Mouse (Mus musculus): ENCODE measurements around the gene Dnase1l3.
A peak's percentile ranks its signal among the peaks of the same experiment; 100 is the strongest.

Gene Dnase1l3

DNA sequence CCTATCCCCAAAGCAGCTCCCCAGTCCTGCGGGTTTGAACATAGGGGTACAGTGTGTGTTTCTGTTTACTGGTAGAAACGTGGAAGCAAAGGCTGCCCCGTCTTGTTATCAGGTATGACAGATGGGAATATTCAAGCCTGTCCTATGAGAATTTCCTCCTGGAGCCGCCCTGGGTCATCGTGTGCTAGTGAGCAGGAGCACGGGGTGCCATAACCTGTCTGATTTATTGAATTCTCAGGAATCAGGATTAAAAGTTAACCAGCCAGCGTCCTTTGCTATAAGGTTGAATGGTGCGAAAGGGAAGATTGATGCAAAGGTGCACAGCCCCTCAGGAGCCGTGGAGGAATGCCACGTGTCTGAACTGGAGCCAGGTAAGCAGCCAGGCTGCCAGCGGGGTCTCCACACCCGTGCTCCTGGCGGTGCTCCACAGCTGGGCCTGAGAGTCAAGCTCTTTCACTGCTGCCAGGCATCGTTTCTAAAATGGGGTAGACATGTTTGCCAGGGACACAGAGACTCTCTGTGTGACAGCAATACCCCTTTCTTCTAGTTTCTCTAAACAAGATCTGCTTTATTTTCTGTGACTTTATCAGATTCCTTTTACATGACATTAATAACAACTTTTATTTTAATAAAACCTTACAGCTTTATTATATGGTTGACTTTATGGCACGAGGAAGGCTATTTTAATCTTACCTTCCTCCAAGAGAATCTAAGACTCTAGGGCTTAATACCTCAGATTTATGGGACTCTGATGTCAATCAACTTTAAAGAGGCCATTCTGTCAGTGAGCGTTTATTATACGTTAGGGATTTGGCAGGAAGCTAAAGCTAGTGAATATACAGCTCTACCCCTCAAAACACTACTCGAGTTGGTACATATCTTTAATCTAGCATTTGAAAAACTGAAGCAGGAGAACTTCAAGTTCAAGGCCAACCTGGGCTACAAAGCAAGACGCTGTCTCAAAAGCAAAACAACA, 55.3 kb downstream of the Dnase1l3 start:
- DNase-seq (ENCODE audit: extremely low spot score, low read depth, low spot score) = no peak

DNA sequence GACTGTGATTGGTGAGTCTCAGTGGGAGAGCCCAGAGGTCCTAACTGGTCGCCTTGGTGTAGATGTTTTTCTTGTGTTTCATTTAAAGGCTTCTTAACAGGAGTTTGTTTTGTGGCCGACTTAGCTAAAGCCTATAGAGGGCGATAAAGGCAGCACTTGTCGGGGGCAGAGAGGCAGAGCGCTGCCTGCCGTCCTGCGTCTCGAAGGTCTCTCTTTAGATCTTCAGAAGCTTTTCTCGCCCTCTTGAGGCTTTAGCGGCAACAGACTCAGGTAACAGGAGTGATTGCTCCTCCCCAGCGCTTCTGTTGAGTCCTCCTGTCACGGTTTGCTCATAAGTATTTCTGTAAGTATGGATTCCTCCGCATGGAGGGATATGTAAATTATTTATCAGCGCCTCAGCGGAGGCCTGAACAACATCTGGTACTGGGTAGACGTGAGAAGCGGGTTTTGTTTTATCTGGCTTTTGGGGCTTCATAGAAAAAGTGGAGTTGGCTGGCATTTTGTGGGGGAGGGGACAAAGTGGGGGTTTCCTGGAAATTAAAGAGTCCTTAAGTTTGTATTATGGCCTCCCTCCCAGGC, 57.2 kb downstream of the Dnase1l3 start:
- peak; percentile 39 for DNase-seq (ENCODE audit: extremely low spot score, low read depth, low spot score)

DNA sequence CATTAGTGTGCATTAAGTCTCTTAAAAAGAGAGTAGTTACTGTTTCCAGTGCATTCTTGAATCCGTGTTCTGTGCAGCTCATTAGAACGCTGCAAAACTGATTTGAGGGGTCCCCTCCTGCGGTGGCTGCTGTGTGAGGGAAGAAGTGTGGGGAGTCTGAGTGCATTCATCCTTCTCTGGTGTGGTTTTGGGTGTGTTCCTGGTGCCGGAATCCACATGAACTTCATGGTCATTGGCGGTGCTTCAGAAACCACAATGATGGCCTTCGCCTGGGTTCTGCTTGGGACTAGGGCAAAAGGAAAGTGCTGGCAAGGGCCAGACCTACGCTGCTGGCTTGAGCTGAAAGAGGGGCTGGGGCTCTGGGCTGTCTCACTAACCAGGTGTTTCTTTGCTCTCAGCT, 60.2 kb downstream of the Dnase1l3 start:
- DNase-seq (ENCODE audit: extremely low spot score, low read depth, low spot score) = no peak

GRCm38 (mm10) chr14:7932151-7932550, 62.2 kb downstream of the Dnase1l3 start:
- no peak for DNase-seq (ENCODE audit: extremely low spot score, low read depth, low spot score)

- DNase-seq (ENCODE audit: extremely low spot score, low read depth, low spot score) = no peak
Measured at GRCm38 (mm10) chr14:7929029-7929428, 65.3 kb downstream of the Dnase1l3 start.

DNA sequence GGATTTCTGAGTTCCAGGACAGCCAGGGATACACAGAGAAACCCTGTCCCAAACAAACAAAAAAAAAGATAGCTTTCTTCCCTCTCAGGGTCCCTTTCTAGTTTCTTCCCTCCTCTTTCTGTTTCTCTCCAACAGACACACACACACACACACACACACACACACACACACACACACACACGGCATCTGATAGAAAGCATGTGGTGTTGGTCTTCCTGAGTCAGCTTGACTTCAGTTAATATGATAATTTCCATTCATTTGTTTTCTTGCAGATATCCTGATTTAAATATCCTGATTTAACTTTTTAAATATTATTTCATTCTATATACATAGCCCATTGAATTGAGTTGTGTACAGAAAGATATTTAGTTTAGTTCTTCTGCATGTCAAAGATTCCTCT, 66.0 kb downstream of the Dnase1l3 start:
- no peak for DNase-seq (ENCODE audit: extremely low spot score, low read depth, low spot score)

DNA sequence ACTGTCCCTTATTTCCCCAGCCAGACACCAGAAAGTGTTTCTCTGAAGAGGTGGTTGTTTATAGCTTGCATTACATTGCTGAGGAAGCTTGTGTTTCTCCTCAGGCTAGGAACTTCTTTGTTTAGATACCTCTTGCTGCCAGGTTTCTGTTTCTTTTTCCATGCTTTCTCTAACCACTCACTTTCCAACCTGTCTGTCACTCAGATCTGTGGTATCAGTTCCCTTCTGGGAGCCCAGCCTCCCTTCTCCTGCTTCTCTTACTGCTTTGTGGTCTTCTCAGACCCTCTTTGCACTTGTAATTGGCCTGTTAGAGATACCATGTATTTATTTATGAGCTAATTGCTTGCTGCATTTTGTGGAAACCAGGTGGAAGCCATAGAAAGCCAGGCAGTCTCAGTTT, 70.7 kb downstream of the Dnase1l3 start:
- no peak for DNase-seq (ENCODE audit: extremely low spot score, low read depth, low spot score)

DNA sequence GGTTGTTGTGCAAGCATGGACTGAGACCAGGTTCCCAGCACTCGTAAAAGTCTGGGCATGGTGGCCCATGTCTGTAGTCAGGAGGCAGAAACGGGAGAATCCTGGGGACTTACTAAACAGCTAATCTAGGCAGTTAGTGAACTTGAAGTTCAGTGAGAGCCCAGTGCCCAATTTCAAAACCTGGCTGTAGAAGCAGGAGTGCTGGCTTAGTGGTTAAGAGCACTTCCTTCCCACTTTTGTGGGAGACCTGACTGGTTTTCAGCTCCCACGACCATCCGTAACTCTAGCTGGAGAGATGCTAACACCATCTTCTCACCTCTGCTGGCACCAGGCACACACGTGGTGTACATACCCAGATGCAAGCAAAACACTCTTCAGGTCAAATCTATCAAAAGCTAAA, 72.9 kb downstream of the Dnase1l3 start:
- DNase-seq (ENCODE audit: extremely low spot score, low read depth, low spot score) = no peak

- DNase-seq (ENCODE audit: extremely low spot score, low read depth, low spot score) = no peak
Measured at GRCm38 (mm10) chr14:7919921-7920320, 74.5 kb downstream of the Dnase1l3 start.

DNA sequence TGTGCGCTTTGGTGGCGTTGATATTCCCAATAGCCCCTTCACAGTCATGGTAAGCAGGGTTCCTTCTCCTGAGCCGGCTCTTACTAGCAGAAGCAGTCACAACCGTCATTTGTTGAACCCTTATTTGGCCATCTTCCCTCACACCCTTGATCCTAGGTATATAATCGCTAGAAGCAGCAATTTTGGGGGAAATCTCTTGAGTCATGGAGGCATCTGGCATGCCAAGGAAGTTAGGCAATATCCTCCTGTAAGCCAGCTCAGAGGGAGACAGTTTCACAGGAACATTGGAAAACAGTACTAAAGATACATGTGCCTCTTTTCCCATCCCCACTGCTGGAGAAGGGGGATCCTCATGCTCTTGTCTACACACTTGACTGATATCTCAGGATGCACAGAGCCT, 75.1 kb downstream of the Dnase1l3 start:
- DNase-seq (ENCODE audit: extremely low spot score, low read depth, low spot score) = no peak

DNA sequence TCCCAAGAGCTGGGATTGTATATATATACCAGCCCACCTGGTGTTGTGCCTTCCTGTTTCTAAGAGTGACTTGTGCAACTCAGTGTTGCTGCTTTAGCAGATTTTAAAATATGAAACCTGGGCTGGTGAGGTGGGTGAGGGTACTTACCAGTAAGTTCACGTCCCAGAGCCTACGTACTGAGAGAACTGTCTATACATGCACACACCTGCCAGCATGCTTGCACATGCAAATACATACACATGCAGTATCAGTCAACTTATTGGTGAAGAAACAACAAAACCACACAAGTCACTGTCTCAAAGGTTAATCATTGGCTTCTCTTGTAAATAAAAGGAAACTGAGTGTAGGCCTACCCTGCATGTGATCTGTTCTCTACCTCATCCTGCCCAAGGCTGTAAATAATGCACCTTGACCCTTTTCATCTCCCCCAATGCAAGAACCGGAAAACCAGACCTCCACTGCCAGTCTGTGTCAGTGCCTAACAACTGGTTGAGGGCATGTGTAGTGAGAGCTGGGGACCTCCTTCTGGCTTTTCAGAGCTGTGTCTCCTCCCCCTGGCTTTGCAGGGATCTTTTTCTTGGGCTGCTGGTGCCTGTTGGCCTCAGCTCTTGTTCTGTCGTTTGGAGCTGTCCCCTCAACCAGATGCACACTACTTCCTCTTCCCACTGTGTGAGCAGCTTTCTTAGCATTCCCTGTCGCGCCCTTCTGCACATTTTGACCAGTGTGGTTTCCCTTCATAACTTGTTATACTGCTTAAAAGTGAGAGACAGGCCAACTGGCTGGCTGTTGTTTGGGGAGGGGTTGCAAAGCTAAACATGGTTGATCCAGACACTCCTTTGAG, 76.0 kb downstream of the Dnase1l3 start:
- DNase-seq (ENCODE audit: extremely low spot score, low read depth, low spot score) = no peak
